Mouse (Mus musculus): ENCODE measurements around the gene Hpse2.

The Hpse2 gene

DNA sequence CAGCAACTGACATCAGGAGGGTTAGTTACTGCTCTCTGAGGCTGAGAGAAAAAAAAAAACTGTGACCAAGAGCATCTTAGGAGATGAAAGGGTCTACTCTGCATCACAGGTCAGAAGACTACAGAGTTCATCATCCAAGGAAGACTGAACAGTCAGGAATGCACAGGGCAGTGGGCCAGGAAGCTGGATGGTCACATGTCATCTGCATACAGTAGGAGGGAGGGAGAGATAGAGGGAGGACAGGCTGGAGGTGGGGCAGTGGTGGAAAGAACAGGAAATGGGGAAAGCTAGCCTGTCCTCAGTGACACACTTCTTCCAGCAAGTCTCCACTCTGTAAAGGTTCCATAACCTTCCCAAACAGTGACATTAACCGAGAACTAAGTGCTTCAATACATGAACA, 423.0 kb downstream of the Hpse2 start:
- DNase-seq (ENCODE audit: low spot score), result no peak

DNA sequence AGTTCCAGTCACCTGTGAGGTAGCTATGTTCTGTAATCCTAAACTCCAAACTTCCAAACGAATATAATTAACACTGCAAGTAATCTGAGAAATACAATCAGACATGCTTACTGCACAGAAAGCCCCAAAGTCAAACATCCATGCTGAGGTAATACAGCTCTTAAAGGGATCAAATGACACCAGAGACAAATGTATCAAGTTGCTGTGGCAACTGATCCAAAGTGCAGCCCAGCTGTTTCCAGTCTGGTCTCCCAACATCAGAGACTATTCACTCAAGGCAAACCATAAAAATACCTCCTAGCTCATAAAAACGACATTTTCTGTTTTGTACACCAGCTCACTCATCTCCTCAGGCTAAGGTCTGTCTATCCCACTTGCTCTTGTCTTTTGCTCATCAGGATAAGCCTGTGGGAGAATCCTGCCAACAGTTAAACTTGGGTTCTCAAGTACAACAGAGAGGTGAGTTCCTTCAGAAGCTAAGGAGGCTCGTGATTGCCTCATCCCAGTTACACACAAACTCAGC, 440.0 kb downstream of the Hpse2 start:
- DNase-seq (ENCODE audit: low spot score), result no peak

DNA sequence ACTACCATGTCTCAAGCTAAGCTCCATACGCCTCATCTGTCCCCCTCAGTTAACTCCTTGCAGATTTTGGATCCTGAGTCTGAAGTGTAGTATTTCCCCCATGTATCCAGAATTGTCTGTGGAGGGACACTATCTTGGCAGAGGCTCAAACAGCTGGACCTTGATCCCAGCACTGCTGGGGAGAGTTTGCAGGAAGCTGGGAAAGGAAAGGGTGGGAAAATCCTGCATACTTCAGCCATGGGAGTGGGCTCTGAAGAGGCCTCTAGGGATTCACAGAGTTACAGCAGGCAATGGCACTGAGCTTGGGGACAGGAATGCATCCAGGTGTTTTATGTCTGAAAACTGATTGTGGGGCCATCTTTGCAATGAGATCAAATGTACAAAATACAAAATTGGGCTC, 450.6 kb downstream of the Hpse2 start:
- DNase-seq (ENCODE audit: low spot score), result no peak

DNA sequence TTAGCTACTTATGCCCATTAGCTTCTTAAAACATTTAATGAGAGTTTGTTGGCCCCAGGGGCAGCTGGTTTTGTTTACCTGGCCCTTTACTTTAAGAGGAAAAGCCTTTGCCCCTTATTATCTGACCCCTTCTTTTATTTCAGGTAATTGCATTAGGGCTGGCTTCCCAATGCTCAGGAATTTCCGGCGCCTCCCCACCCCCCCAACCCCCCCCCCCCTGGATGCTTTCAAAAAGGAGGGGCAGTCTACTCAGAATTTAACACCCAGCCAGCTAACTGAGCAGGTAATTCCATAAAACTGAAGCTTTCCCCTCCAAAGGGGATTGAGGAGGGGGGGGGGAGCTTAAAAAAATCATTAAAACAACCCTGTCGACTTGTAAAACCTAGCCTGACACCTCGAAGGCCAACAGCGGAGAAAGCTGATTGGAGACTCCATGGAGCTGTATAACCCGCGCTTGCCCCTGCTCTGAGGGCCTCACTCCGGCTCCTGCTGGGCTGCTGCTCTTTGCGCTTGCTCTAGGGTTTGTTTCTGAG, 451.4 kb downstream of the Hpse2 start:
- no peak for DNase-seq (ENCODE audit: low spot score)

DNA sequence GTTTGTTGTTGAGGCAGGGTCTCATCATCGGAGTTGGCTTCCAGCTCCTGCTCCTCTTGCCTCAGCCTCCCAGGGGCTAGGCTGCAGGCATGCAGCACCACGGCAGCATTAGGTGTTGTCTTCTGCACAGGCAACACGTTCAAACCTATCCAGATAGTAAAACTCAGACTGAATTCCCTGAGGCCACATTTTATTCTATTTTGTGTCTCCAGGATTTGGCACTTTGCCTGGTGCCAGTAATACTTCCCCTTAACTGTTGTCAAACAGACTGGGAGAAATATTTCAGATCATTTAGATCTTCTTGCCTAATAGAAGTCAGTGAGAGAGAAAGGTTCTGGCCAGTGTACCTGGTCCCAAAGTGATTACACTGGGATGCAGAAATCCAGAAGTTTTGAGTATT, 458.5 kb downstream of the Hpse2 start:
- no peak for DNase-seq (ENCODE audit: low spot score)

DNA sequence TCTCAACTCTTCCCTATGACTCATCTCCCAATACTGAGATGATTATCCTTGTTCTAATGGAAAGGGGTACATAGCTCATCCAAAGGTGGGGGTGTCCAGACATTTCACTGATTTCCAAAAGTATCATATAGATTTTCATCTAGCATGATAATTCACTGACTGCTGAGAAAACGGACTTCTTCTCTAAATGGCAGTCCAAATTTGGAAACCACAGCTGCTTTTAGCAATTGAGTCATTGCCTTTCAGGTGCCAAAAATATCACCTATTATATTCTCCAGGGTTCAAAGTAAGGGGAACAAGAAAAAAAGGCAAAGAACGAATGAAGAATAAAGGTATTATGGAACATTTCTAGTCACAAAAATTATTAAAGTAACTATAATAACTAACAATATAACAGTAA, 459.9 kb downstream of the Hpse2 start:
- DNase-seq (ENCODE audit: low spot score), result no peak

DNA sequence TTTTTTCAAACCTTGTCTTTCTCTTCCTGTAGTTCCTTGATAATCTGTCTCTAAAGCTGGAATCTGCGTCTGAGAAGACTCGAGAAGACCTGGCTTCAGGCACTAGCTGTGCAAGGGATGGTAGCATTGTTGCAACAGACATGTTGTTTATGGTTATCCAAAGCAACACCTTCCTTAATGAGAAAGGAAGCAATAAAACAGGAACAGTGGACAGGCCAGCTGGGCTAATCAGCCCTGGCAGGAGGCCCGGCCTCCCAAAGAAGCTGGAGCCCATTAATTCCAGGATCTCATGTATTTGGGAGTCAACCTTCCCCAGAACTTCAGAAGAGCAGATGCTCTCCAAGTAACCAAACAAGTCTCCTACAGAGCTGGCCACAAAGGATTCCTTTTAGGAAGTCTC, 465.5 kb downstream of the Hpse2 start:
- no peak for DNase-seq (ENCODE audit: low spot score)

DNA sequence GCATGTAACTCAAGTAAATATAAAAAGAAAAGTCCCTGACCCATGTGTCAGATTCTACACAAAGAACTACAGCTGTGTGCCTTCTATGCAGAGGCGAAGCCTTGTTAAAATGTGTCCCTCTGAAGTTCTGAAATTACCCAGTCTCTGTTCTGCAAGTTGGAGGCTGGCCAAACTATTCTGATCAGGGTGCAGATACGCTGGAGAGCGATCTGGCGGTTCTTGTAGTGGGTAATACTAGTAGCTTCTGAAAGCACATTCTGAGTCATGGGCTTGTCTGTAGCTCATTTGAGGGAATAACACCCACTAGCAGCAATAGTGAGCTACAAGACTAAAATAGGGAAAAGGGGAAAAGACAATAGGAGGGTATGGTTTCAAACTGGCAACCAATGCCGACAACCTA, 474.5 kb downstream of the Hpse2 start:
- DNase-seq (ENCODE audit: low spot score), result no peak

DNA sequence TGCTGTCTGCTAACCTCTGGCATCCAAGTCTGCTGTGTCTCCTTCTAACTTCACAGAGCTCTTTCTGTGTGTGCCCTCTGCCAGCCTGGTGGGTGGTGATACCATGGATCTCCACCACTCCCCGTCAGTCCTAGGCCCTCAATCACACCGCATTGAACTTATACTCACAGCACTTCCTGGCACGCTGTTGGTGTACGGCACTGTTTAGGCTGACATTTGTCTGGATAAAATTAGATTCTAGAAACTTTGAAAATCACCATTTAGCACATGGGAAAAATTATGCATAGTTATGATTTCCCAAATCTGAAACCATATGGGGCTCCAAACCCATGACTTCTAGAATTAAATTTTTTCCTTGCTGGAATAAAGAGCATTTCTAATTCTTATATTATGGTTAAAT, 478.4 kb downstream of the Hpse2 start:
- DNase-seq (ENCODE audit: low spot score), result no peak

DNA sequence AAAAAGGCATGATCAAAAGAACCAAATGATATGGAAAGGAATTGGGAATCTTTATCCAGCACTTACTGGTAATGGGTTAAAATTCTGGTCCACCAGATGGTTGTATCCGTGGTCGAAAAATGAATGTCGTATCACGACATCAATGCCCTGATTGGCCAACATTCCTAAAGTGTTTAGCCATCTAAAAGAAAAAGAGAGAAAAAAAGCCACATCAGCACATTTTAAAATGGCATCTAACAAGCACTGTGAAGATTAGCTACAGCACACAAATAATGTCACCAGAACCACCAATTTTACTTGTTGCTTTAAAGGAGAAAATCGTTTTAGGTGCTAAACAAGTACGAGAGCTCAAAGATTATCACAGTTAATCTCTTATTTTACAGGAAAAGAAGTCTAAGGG, 479.6 kb downstream of the Hpse2 start:
- no peak for DNase-seq (ENCODE audit: low spot score)

DNA sequence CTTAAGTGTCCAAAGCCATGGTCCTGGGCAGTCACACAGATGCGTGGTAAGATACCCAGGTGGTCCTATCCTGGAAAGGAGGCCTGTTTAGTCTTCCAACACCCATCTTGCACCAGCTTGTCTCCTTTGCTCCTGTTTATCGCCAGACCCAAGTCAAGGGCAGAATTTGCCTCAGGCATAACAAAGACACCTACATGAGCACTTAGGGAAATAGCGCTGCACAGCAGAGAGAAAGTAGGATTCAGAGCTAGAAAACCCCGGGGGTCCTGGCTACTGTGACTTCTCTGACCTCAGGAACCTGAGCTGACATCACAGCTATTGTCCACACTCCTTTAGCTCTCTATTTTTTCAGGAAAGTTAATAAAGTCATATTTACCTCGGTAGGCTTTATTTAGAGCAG, 481.8 kb downstream of the Hpse2 start:
- DNase-seq (ENCODE audit: low spot score), result no peak

DNA sequence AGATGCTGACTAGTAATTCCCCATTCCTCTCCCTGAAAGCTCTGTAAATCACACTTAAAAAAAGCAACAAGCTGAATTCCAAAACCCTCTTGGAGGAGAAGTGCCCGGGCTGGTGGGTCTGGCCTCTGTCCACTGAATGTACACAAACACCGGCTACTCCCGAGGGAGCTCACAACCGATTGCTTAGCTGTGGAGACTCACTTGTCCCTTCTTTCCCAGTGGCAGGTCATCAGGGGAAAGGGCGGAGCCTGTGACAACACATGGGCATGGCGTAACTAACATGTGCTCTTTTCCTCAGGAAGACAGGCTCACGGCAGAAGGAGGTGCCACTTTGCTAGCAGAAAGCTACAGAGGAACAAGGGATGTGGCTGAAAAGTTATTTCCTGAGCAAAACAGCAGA, 483.4 kb downstream of the Hpse2 start:
- no peak for DNase-seq (ENCODE audit: low spot score)

DNA sequence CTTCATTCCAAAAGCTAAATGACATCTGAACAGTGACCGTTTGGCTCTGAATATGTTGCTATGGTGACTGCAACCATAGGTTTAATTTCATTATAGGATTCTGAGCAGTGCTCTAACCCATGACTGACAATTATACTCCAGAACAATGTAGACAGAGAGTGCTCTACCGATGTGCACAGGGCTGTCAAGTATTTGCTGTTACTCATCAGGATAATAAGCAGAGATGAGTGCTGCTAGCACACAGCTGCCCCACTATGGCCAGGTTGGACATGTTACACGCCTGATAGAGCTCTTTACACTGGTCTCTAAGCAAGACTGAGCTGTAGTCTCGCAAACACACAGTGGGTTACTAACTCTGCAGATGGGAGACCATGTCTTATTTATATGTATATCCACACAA, 483.9 kb downstream of the Hpse2 start:
- DNase-seq (ENCODE audit: low spot score), result no peak

DNA sequence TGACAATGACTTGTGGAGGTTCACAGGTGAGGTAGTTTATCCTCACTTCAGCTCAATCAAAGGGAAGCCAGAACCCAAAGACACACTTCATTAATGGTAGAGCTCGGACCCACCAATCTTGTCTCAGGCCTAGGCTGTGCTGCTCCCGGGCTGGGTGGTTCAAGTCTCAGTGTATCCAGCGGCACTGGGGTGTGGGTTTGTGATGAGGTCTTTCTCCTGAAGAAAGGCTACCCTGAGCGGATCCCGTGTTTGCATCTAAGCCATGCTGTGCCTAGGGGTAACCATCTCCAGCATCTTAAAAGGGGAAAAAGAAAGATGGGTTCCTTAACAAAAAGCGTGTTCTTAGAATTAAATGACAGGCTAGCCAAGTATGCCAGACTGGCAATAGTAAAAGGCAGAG, 484.3 kb downstream of the Hpse2 start:
- DNase-seq (ENCODE audit: low spot score), result no peak

DNA sequence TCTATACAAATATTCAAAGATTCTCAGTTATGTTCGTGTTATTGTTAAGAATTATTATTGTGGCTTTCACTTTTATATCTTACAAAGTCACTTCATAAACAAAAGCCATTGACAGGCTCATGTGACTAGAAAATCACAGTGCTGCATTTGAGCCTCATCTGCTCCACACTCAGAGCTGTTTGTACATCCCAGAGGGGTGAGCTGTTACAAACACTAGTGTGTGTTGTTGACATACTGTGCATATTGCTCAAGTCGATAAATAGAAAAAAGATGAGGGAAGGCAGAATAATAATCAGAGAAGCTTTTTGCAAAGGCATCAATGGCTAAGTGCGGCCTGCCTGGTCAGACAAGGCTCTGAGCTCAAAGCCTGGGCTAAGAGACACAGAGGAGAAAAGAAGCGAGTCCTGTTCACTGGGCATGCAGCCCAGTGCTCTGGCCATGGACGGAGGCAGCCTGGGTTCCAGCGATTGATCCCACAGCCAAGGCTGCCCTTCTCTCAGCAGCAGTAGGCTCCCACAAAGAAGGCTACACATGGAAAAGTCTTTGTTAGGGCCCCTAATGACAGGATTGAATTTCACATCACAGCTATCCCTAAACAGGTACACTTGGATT, 485.6 kb downstream of the Hpse2 start:
- DNase-seq (ENCODE audit: low spot score), result no peak

DNA sequence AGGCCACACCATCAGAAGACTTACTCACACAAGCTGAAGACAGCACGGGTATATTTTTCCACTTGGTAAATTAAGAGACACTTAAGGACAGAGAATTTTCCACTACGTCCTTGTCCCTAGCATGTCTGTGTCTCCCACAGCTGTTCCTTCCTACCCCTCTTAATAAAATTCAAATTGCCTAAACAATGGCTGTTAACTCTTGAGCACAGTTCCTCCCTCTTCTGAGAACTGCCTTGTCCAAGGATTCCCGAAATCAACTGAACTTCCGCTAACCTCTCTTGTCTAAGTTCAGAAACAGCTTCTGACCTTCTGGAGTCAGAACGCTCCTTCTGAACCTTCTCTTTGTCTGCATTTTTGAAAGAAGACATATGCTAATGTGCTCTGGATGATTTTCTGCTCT, 496.6 kb downstream of the Hpse2 start:
- no peak for DNase-seq (ENCODE audit: low spot score)

DNA sequence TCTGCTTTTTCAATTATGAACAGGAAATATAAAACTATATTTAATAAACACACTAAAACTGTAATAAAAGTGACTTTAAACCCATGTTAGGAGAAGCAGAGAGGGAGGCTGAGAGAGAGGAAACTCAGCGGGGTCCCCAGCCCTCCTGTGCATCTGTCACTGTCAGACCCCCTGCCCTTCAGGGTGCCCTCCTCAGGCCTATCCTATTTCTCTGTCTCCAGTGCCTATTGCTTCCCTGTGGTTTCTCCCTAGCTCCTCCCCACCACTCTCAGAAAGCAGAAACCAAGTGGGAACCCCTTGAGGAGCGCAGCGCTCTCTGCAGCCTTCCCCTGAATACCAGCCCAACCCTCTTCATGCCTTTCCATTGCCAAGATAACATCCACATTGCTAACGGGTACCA, 510.5 kb downstream of the Hpse2 start:
- DNase-seq (ENCODE audit: low spot score), result no peak

DNA sequence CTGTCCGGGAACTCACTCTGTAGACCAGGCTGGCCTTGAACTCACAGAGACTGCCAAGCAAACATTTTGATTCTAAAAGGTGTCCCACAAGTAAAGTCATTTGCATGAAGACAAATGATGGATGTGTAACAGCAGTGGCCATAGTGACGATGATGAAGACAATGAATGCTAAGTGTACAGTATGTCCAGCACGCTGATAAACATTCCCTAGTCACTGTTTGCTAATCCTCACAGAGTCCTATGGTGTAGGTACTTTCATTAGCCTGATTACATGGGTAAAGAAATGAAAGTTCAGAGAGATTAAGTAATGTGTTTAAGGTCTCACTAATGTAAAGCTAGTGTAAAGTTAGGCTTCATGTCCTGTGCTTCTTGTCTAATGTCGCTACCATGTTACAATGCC, 511.6 kb downstream of the Hpse2 start:
- no peak for DNase-seq (ENCODE audit: low spot score)

DNA sequence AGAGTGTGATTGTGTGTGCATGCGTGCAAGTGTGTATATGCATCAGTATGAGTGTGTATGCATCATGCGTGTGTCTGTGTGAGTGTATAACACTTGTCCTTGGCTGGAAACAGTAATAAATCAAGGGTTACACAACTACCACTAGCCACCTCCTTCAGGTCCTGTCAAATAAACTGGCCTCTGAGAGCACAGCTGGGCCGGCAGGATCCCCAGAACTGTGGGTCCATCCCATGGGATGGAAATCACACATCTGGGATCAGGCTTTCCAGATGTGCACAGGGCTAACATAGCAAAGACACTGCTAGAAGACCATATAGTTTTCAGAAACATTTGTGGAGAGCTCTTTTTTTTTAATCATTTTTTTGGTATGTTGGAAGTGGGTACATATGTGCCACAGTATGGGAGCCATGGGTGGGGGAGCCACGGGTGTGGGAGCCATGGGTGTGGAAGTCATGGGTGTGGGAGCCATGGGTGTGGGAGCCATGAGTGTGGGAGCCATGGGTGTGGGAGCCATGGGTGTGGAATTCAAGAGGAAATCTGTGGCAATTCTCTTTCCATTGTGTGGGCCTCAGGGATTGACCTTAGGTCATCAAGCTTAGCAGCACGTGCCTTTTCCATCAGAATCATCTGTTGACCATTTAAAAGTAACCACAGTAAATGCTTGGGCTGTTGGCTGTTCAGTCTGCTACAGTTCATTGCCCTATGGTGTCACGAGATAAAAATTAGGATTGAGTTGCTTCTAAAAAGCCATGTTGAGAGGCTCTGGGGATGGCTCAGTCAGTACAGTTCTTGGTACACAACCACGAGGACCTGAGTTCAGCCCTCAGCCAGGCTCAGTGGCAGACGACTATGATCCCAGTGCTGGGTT, 518.3 kb downstream of the Hpse2 start:
- no peak for DNase-seq (ENCODE audit: low spot score)

DNA sequence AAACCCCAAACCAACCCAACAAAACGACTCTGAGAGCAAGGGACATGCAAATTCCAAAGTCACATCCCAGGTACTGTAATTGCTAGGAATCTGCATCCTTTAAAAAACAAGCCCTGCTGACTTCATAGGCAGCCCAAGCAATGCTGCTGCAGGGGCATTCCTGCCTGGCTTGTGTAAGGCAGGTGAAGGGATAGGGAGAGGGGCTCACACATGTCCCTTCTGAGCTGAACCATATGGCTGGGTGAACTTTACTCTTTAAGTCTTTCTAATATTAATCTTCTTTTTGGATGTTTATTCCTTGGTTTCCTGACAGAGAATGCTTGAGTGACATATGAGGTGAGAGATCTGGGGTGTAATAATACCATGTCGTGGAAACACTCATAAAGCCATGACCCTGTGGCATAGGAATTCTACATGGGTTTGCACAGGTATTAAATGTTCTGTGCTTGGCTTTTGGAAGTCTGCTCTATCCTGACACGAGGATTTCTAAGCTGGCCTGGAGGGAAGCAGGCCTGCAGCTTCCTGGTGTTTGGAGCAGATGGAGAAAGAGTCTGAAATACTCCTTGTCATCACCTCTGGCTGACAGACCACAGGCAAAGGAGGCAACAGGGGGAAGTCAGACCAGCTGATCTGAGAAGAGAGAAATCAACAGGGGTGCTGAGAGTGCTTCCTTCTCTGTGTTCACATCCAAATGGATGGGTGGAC, 519.0 kb downstream of the Hpse2 start:
- DNase-seq (ENCODE audit: low spot score), result no peak

DNA sequence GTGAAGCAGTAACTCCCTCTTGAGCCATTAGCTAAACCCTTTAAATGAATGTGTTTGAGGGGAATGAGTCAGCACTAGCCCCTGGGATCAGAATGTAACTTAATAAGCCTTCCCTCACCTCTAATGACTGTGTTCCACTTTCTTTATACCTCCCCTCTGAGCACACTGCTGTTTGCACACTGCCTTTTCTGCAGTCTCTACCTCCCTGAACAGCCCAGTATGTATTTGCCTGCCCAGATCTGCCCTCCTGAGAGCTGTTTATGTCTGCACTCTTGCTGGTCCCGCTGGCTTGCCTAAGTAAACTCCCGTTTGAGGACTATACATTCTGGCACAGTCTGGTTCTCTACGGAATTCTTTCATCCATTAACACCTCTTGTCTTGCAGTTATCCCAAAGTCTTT, 525.1 kb downstream of the Hpse2 start:
- DNase-seq (ENCODE audit: low spot score), result no peak

DNA sequence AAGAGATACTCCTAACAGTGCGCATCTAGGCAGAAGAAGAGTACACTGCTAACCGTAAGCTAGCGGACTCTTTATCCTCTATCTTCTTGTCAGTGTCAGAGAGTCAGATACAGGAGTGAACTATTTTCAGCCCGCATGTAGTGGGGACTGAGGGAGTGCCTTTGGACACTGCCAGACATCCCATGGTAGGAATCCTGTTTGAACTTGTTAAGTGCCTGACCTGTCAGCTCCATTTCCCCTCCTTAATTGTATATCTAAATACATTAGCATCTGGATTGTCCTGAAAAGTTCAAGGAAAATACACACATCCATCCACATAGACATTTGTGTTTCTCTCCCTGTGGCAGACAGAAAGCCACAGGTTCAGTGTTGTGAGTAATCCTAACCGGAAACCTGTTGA, 531.1 kb downstream of the Hpse2 start:
- DNase-seq (ENCODE audit: low spot score), result no peak

DNA sequence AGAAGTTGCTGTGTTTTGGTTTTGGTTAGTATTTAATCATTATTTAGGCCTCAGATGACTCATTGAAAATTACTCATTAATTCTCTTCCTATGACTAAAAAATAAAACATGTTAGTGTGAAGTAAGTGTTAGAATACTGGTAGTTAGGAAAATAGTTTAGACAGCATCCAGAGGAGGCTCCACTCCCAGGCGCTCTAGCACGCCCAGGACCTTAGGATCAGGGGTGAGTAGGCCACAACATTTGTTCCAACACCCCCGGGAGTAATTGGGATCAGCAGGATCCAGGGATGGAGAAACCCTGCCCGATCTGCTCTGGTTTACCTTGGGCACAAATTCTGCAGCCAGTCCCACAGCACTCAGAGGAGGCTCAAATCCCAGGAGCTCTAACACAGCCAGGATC, 532.5 kb downstream of the Hpse2 start:
- no peak for DNase-seq (ENCODE audit: low spot score)

All from spleen, adult 12 weeks (tissue).